Mouse (Mus musculus) stomach, embryonic 16.5 days (tissue): ENCODE data around the gene Dusp27. TPM values are rescaled to one million over a fixed set of nuclear protein-coding genes. Genes with fewer than 3 reads are reported as not detected.

Experiments used
- ATAC-seq: fragments of 200-750 bp; cut with Nextera tagmentation; 2 replicates; pipeline ENCODE4 v1.8.0; 2017; ENCODE audit warnings: moderate number of reproducible peaks, moderate TSS enrichment; ENCODE audit not compliant: insufficient read depth, low FRiP score
- H3K27ac ChIP-seq: fragments of 300-500 bp; sonication (generic); 2 replicates; pipeline ENCODE4 v1.5.1; 2014; ENCODE audit warnings: low read length
- H3K27me3 ChIP-seq: fragments of 300-500 bp; sonication (generic); 2 replicates; pipeline ENCODE4 v1.6.1; 2014; ENCODE audit warnings: low read length, control low read depth, mixed read lengths; ENCODE audit not compliant: control insufficient read depth, insufficient read depth
- H3K36me3 ChIP-seq: fragments of 300-500 bp; sonication (generic); 2 replicates; pipeline ENCODE4 v1.6.1; 2014; ENCODE audit warnings: low read length; ENCODE audit not compliant: control insufficient read depth, insufficient read depth
- H3K4me1 ChIP-seq: fragments of 300-500 bp; sonication (generic); 2 replicates; pipeline ENCODE4 v1.6.1; 2014; ENCODE audit warnings: low read length, control low read depth, mixed read lengths; ENCODE audit not compliant: control insufficient read depth, insufficient read depth
- H3K4me2 ChIP-seq: fragments of 300-500 bp; sonication (generic); 2 replicates; pipeline ENCODE4 v1.6.1; 2014; ENCODE audit warnings: low read depth, low read length, mixed read lengths
- H3K4me3 ChIP-seq: fragments of 300-500 bp; sonication (generic); replicated peaks from 2 replicates; pipeline ENCODE4 v1.5.1; 2014; ENCODE audit warnings: mild to moderate bottlenecking, low read length
- H3K9ac ChIP-seq: fragments of 300-500 bp; sonication (generic); 2 replicates; pipeline ENCODE4 v1.6.1; 2014; ENCODE audit warnings: low read length
- H3K9me3 ChIP-seq: fragments of 300-500 bp; sonication (generic); replicated peaks from 2 replicates; pipeline ENCODE4 v1.6.1; 2016; ENCODE audit warnings: low read length, control low read depth; ENCODE audit not compliant: control insufficient read depth
- WGBS: fragments of 180-500 bp; shearing (Covaris S2); extraction: QIAGEN DNeasy Blood & Tissue Kit; methylation state at CpG from one replicate; pipeline ENCODE4 v1.1.7; 2014; 5-methylcytosine and 5-hydroxymethylcytosine counted together
- polyA plus RNA-seq: library from polyadenylated mRNA; unstranded; fragments of >200 nt; fragmentation: Nextera tagmentation; extraction: Ambion mirVana; gene quantifications from 2 replicates; pipeline ENCODE4 v1.2.1, GENCODE M21; 2015

The Dusp27 gene
- polyA plus RNA-seq, 1 experiment from 2014 or later = 6.1 TPM

GRCm38 (mm10) chr1:166102920-166103608, 24.7 kb downstream of the Dusp27 start:
- WGBS = 51% methylated on average over 11 of the region's 11 CpGs
- ATAC-seq = no peak
- Histone ChIP-seq H3K9ac (0 out of 2 replicates have a peak overlapping the region, but pooled peaks have one; percentile 12), H3K4me3 (no peak overlapping the region), H3K9me3 (no peaks in the 10 kb centered on the region), H3K36me3 (no peaks in the 10 kb centered on the region), H3K4me2 (no peak overlapping the region), H3K27me3 (no peaks in the 10 kb centered on the region), H3K4me1 (no peaks in the 10 kb centered on the region; the same call in 1 of the 2 replicates), H3K27ac (no peak overlapping the region)

- H3K4me2 ChIP-seq = no peak overlapping the region
- no peak overlapping the region for H3K9ac ChIP-seq
- ATAC-seq = no peak
- no peaks in the 10 kb centered on the region for H3K36me3 ChIP-seq
- H3K27ac ChIP-seq = no peak overlapping the region
- 93% methylated on average over 2 of the region's 2 CpGs for WGBS
- no peak overlapping the region for H3K4me3 ChIP-seq
- no peaks in the 10 kb centered on the region for H3K27me3 ChIP-seq
- no peaks in the 10 kb centered on the region; the same call in 1 of the 2 replicates for H3K4me1 ChIP-seq
- H3K9me3 ChIP-seq = no peaks in the 10 kb centered on the region
Measured at GRCm38 (mm10) chr1:166098120-166098519, 29.6 kb downstream of the Dusp27 start.

GRCm38 (mm10) chr1:166094462-166094861, 33.3 kb downstream of the Dusp27 start:
- H3K27me3 ChIP-seq = no peaks in the 10 kb centered on the region
- no peaks in the 10 kb centered on the region for H3K9me3 ChIP-seq
- H3K4me2 ChIP-seq = no peak overlapping the region
- H3K27ac ChIP-seq = no peak overlapping the region
- H3K9ac ChIP-seq = no peak overlapping the region
- peak; percentile 21; the same call in 1 of the 2 replicates for ATAC-seq
- 63% methylated on average over 3 of the region's 3 CpGs for whole genome bisulfite sequencing
- no peak overlapping the region for H3K4me3 ChIP-seq
- H3K4me1 ChIP-seq = no peaks in the 10 kb centered on the region
- H3K36me3 ChIP-seq = no peaks in the 10 kb centered on the region

- Histone ChIP-seq H3K4me1 (no peaks in the 10 kb centered on the region), H3K9ac (no peak overlapping the region), H3K4me2 (no peak overlapping the region), H3K9me3 (no peaks in the 10 kb centered on the region), H3K27ac (no peak overlapping the region), H3K27me3 (no peaks in the 10 kb centered on the region), H3K4me3 (no peak overlapping the region), H3K36me3 (no peaks in the 10 kb centered on the region)
- no peak for ATAC-seq
- 54% methylated on average over 2 of the region's 2 CpGs for WGBS
Measured at GRCm38 (mm10) chr1:166090306-166090705, 37.4 kb downstream of the Dusp27 start.

GRCm38 (mm10) chr1:166089739-166090138, 38.0 kb downstream of the Dusp27 start:
- H3K27me3 ChIP-seq = no peaks in the 10 kb centered on the region
- H3K27ac ChIP-seq = no peak overlapping the region
- no peaks in the 10 kb centered on the region for H3K36me3 ChIP-seq
- peak; percentile 64; the same call in 1 of the 2 replicates for ATAC-seq
- no peak overlapping the region for H3K4me2 ChIP-seq
- WGBS = 34% methylated on average over 4 of the region's 4 CpGs
- H3K9me3 ChIP-seq = no peaks in the 10 kb centered on the region
- H3K4me3 ChIP-seq = no peak overlapping the region
- H3K9ac ChIP-seq = no peak overlapping the region
- H3K4me1 ChIP-seq = no peaks in the 10 kb centered on the region

- H3K4me2 ChIP-seq = no peak overlapping the region
- no peaks in the 10 kb centered on the region for H3K27me3 ChIP-seq
- 63% methylated on average over 3 of the region's 3 CpGs for WGBS
- no peak overlapping the region for H3K4me3 ChIP-seq
- H3K36me3 ChIP-seq = no peaks in the 10 kb centered on the region
- no peaks in the 10 kb centered on the region for H3K4me1 ChIP-seq
- no peak overlapping the region for H3K9ac ChIP-seq
- H3K27ac ChIP-seq = no peak overlapping the region
- no peak for ATAC-seq
- no peaks in the 10 kb centered on the region for H3K9me3 ChIP-seq
Measured at GRCm38 (mm10) chr1:166089337-166089736, 38.4 kb downstream of the Dusp27 start.

GRCm38 (mm10) chr1:166088446-166089170, 39.1 kb downstream of the Dusp27 start:
- 66% methylated on average over 19 of the region's 19 CpGs for WGBS
- Histone ChIP-seq H3K36me3 (no peaks in the 10 kb centered on the region), H3K27me3 (no peaks in the 10 kb centered on the region), H3K27ac (no peak overlapping the region), H3K4me3 (no peak overlapping the region), H3K4me1 (no peaks in the 10 kb centered on the region), H3K9me3 (no peaks in the 10 kb centered on the region), H3K4me2 (no peak overlapping the region), H3K9ac (no peak overlapping the region)
- no peak for ATAC-seq

GRCm38 (mm10) chr1:166077052-166077735, 50.5 kb downstream of the Dusp27 start:
- Histone ChIP-seq H3K27ac (no peak overlapping the region), H3K36me3 (no peaks in the 10 kb centered on the region), H3K27me3 (no peaks in the 10 kb centered on the region), H3K9me3 (no peaks in the 10 kb centered on the region), H3K4me2 (no peak overlapping the region), H3K4me1 (no peaks in the 10 kb centered on the region), H3K9ac (no peak overlapping the region), H3K4me3 (no peak overlapping the region)
- 62% methylated on average over 6 of the region's 6 CpGs for WGBS
- no peak for ATAC-seq
